Mouse (Mus musculus) CH12.LX (cell line): ENCODE results near the gene Gpr55. TPM values are rescaled to one million over a fixed set of nuclear protein-coding genes. Genes with fewer than 3 reads are reported as not detected.
A peak's percentile ranks its signal among the peaks of the same experiment; 100 is the strongest.

Experiments used
- DNase-seq: peaks from one replicate; pipeline ENCODE4 v3.0.0-alpha.2; 2013; ENCODE audit errors: extremely low read depth
- H3K27ac ChIP-seq: 2 replicates; pipeline ENCODE4 v1.5.1; 2012; ENCODE audit warnings: low read depth, mild to moderate bottlenecking, control low read depth, moderate library complexity; ENCODE audit not compliant: insufficient read depth
- H3K27me3 ChIP-seq: replicated peaks from 2 replicates; pipeline ENCODE3; 2012; ENCODE audit warnings: inconsistent platforms
- H3K36me3 ChIP-seq, 2 experiments: replicated peaks in 1 of 2; 2 replicates each; pipeline versions ENCODE3 to v1.6.1; 2012; ENCODE audit warnings: inconsistent platforms in 1 of 2, low read length in 1 of 2, mild to moderate bottlenecking in 1 of 2, mixed read lengths in 1 of 2, moderate library complexity in 1 of 2; ENCODE audit not compliant: control insufficient read depth in 1 of 2, insufficient read depth in 1 of 2
- H3K4me1 ChIP-seq, 2 experiments: 2 replicates each; pipeline ENCODE4 v1.6.1; 2012; ENCODE audit warnings: inconsistent platforms in 1 of 2, moderate library complexity in 1 of 2; ENCODE audit not compliant: insufficient read depth in 2 of 2, control insufficient read depth in 1 of 2
- H3K4me2 ChIP-seq: 2 replicates; pipeline ENCODE4 v1.6.1; 2012; ENCODE audit warnings: low read depth, mild to moderate bottlenecking, control low read depth; ENCODE audit not compliant: poor library complexity, insufficient read depth, severe bottlenecking
- H3K4me3 ChIP-seq, 3 experiments: fragments of 150-350 bp in 1 of 3; sonication (generic) in 1 of 3; replicated peaks in 1 of 3; 2 replicates each; pipeline versions ENCODE3 to v1.5.1; 2011 to 2012; ENCODE audit warnings: low read depth in 2 of 3, low read length in 2 of 3, mild to moderate bottlenecking in 2 of 3, moderate library complexity in 2 of 3, control low read depth in 1 of 3, improper control_type of control experiment in 1 of 3, inconsistent platforms in 1 of 3, mixed read lengths in 1 of 3; ENCODE audit not compliant: poor library complexity in 1 of 3
- H3K79me2 ChIP-seq: replicated peaks from 2 replicates; pipeline ENCODE4 v1.6.1; 2012; ENCODE audit warnings: mild to moderate bottlenecking, moderate library complexity; ENCODE audit not compliant: control insufficient read depth, poor library complexity, insufficient read depth, severe bottlenecking; ENCODE audit errors: extremely low read depth
- H3K9ac ChIP-seq: 2 replicates; pipeline ENCODE4 v1.6.1; 2012; ENCODE audit warnings: low read depth, mild to moderate bottlenecking, control low read depth, moderate library complexity; ENCODE audit not compliant: insufficient read depth
- H3K9me3 ChIP-seq: replicated peaks from 2 replicates; pipeline ENCODE3; 2012; ENCODE audit warnings: low read length, inconsistent platforms, mixed read lengths
- BHLHE40 ChIP-seq: IDR thresholded peaks from 2 replicates; pipeline ENCODE4 v1.6.1; 2011; ENCODE audit warnings: mild to moderate bottlenecking, low read depth, low read length, improper control_type of control experiment
- CHD1 ChIP-seq: IDR thresholded peaks from 2 replicates; pipeline ENCODE4 v1.6.1; 2012; ENCODE audit warnings: low read depth, low read length, improper control_type of control experiment, inconsistent platforms
- CHD2 ChIP-seq: IDR thresholded peaks from 2 replicates; pipeline ENCODE4 v1.6.1; 2011; ENCODE audit warnings: low read length, improper control_type of control experiment
- ELF1 ChIP-seq: IDR thresholded peaks from 2 replicates; pipeline ENCODE4 v1.6.1; 2014; ENCODE audit warnings: low read depth, mild to moderate bottlenecking, inconsistent platforms, low read length, improper control_type of control experiment
- EP300 ChIP-seq: IDR thresholded peaks from 2 replicates; pipeline ENCODE4 v1.6.1; 2011; ENCODE audit warnings: low read length, improper control_type of control experiment
- IRF4 ChIP-seq: IDR thresholded peaks from 2 replicates; pipeline ENCODE4 v1.6.1; 2014; ENCODE audit warnings: low read depth, mild to moderate bottlenecking, inconsistent platforms, low read length, improper control_type of control experiment
- JUND ChIP-seq: conservative IDR thresholded peaks from 2 replicates; pipeline ENCODE4 v1.6.1; 2011; ENCODE audit warnings: low read depth, low read length, improper control_type of control experiment
- MAFK ChIP-seq: IDR thresholded peaks from 2 replicates; pipeline ENCODE4 v1.6.1; 2011; ENCODE audit warnings: low read length, improper control_type of control experiment; ENCODE audit not compliant: insufficient replicate concordance
- MAX ChIP-seq: IDR thresholded peaks from 2 replicates; pipeline ENCODE4 v1.6.1; 2011; ENCODE audit warnings: low read length, improper control_type of control experiment
- MEF2A ChIP-seq: IDR thresholded peaks from 2 replicates; pipeline ENCODE4 v1.6.1; 2014; ENCODE audit warnings: low read depth, mild to moderate bottlenecking, inconsistent platforms, low read length, improper control_type of control experiment, borderline replicate concordance
- MXI1 ChIP-seq: IDR thresholded peaks from 2 replicates; pipeline ENCODE4 v1.6.1; 2011; ENCODE audit warnings: mild to moderate bottlenecking, low read depth, low read length, improper control_type of control experiment
- MYC ChIP-seq: IDR thresholded peaks from 2 replicates; pipeline ENCODE4 v1.6.1; 2011; ENCODE audit warnings: low read depth, mild to moderate bottlenecking, improper control_type of control experiment, low read length
- NELFE ChIP-seq: IDR thresholded peaks from 2 replicates; pipeline ENCODE4 v1.6.1; 2011; ENCODE audit warnings: low read depth, low read length, improper control_type of control experiment
- POLR2A ChIP-seq: IDR thresholded peaks from 2 replicates; pipeline ENCODE4 v1.6.1; 2011; ENCODE audit warnings: low read depth, mild to moderate bottlenecking, improper control_type of control experiment, low read length
- SIN3A ChIP-seq: IDR thresholded peaks from 2 replicates; pipeline ENCODE4 v1.6.1; 2012; ENCODE audit warnings: low read length, improper control_type of control experiment, inconsistent platforms
- TCF12 ChIP-seq: IDR thresholded peaks from 2 replicates; pipeline ENCODE4 v1.6.1; 2014; ENCODE audit warnings: low read depth, mild to moderate bottlenecking, inconsistent platforms, low read length, improper control_type of control experiment
- UBTF ChIP-seq: IDR thresholded peaks from 2 replicates; pipeline ENCODE4 v1.6.1; 2012; ENCODE audit warnings: low read depth, mild to moderate bottlenecking, inconsistent platforms, low read length, improper control_type of control experiment, moderate library complexity
- USF2 ChIP-seq: conservative IDR thresholded peaks from 2 replicates; pipeline ENCODE4 v1.6.1; 2011; ENCODE audit warnings: low read depth, low read length, improper control_type of control experiment
- ZC3H11A ChIP-seq: IDR thresholded peaks from 2 replicates; pipeline ENCODE4 v1.6.1; 2012; ENCODE audit warnings: low read depth, mild to moderate bottlenecking, inconsistent platforms, low read length, improper control_type of control experiment
- ZKSCAN1 ChIP-seq: IDR thresholded peaks from 2 replicates; pipeline ENCODE4 v1.6.1; 2012; ENCODE audit warnings: low read depth, inconsistent platforms, low read length, improper control_type of control experiment, borderline replicate concordance
- dilution Hi-C: fragments of 300-500 bp; cut with MboI; formaldehyde crosslinking; loops from 2 replicates; pipeline ENCODE4 v1.14.3; 2020; ENCODE audit warnings: low sequenced_read_pairs; ENCODE audit not compliant: extremely low pct_unique_long_range_greater_than_20kb, extremely low pct_ligation_motif_present
- in situ Hi-C: fragments of 300-500 bp; cut with MboI; formaldehyde crosslinking; loops from 3 replicates; pipeline ENCODE4 v1.14.3; 2019; ENCODE audit warnings: low sequenced_read_pairs, low pct_ligation_motif_present, low pct_unique_long_range_greater_than_20kb, mixed read lengths
- polyA plus RNA-seq: library from polyadenylated mRNA; unstranded; fragments of >175 nt; gene quantifications from 2 replicates; pipeline ENCODE4 v1.2.1, GENCODE M21; 2012; ENCODE audit warnings: low read depth; ENCODE audit not compliant: insufficient read length
- total RNA-seq, 2 experiments: library from RNA; depleted of rRNA; stranded (reverse); fragments of 300-350 nt in 1 of 2; fragments of >200 nt in 1 of 2; gene quantifications; 2 replicates each; pipeline ENCODE4 v1.2.3; 2012 to 2014

The Gpr55 gene
- total and polyA plus RNA-seq, 3 experiments: 16.4 to 24.3 (median 17.3) TPM

DNA sequence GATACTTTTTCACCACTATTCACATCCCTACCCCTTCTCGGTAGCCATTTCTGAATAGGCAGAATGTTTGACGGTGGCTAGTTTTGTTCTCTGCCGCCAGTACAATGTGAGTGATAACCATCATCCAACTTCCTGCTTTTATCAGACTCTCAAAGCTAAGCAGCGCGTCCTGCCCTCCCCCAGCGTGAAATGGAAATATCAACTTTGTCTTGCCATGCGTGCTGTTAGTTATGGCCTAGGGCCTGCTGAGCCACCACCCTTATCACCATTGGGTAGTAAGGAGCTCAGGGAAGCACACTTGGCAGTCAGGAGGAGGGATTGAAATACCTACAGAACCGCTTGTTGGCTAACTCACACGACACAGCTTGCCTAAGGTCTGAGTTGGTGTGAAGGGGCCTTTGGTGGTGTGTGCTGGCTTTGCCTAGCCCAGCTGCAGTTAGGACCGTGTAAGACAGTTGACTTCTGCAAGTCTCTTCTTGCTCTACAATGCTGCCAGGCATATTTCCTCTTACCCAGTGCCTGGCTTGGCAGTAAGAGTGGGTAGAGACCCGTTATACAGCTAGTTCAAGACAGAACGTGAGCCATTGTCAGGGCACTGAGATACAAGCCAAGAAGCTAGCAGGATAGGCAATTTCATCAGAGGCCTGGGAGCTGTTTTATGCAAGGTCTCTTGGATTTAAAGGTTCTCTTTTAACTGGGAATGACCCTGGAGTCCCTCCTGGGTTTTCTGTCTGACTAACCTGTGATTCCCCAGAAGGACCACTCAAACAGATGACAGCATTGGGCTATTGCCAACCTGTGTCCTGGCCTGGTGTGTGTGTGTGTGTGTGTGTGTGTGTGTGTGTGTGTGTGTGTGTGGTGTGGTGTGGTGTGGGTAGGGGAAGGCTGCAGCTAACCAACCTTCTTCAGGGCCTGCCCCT is 63.8 kb downstream of the Gpr55 start:
- Histone ChIP-seq H3K36me3 (peaks cover 0 to 20% of the 10 kb centered on the region in 2 experiments), H3K4me2 (peak overlapping the region; percentile 93), H3K27me3 (no peaks in the 10 kb centered on the region), H3K9ac (peak overlapping the region; percentile 86), H3K79me2 (peaks cover 50% of the 10 kb centered on the region)
- in situ Hi-C loops: no loop called here
- TF ChIP-seq SIN3A (peak; percentile 68; the same call in 1 of the 2 replicates), CHD1 (no peak), ELF1 (peak; percentile 75), NELFE (peak; percentile 27; the same call in 1 of the 2 replicates), USF2 (no peak), MEF2A (0 out of 2 replicates have a peak, but pooled peaks have one; percentile 25), ZC3H11A (no peak), CHD2 (peak; percentile 27; the same call in 1 of the 2 replicates), POLR2A (peak; percentile 44; the same call in 1 of the 2 replicates), BHLHE40 (0 out of 2 replicates have a peak, but pooled peaks have one; percentile 3), MXI1 (peak; percentile 63), EP300 (peak; percentile 11; the same call in 1 of the 2 replicates), MYC (peak; percentile 50; the same call in 1 of the 2 replicates), IRF4 (no peak; the same call in 1 of the 2 replicates), MAX (no peak; the same call in 1 of the 2 replicates), TCF12 (peak; percentile 13; the same call in 1 of the 2 replicates)
- TF ChIP-seq, all 38 proteins: peak for 11
- Histone ChIP-seq H3K9me3 (peaks cover 3% of the 10 kb centered on the region), H3K4me3 (peak overlapping the region; percentile 43 to 83 (median 67)), H3K4me1 (peaks cover 23 to 60% of the 10 kb centered on the region in 2 experiments), H3K27ac (peak overlapping the region; percentile 92)
- dilution Hi-C loops: no loop called here
- peak; percentile 87 for DNase-seq

DNA sequence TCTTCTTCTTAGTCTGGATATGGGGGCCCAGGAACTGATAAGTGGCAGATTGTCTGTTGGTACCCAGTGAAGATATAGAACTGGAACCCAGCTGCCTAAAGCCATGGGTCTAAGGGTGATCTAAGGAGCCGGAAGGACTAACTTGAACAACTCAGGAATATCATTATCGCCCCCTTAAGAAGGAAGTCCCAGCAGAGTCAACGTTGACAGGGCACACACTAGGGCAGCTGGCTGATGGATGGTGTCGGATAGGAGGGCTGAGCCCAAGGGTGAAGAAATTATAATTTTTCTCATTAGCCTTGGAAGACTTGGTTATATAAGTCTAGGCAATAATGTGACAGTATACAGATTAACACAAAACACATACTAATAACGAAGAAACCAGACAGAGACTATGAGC is 64.7 kb downstream of the Gpr55 start:
- Histone ChIP-seq H3K4me3 (peak overlapping the region; percentile 67 to 86 (median 83)), H3K4me1 (peaks cover 18 to 51% of the 10 kb centered on the region in 2 experiments)

More for the DNA sequence above, 64.7 kb downstream of the Gpr55 start:
- H3K9me3 ChIP-seq: peaks cover 3% of the 10 kb centered on the region
- H3K36me3 ChIP-seq: peaks cover 0 to 13% of the 10 kb centered on the region in 2 experiments
- peak overlapping the region; percentile 92 for H3K27ac ChIP-seq
- 0 out of 2 replicates have a peak, but pooled peaks have one; percentile 18 for TF ChIP-seq ELF1
- TF ChIP-seq POLR2A: no peak
- TF ChIP-seq JUND: no peak
- TF ChIP-seq MAFK: no peak
- peak; percentile 84 for TF ChIP-seq ZKSCAN1
- TF ChIP-seq MAX: 0 out of 2 replicates have a peak, but pooled peaks have one; percentile 7
- 0 out of 2 replicates have a peak, but pooled peaks have one; percentile 57 for TF ChIP-seq CHD1
- 0 out of 2 replicates have a peak, but pooled peaks have one; percentile 20 for TF ChIP-seq IRF4
- no peak for TF ChIP-seq BHLHE40
- 0 out of 2 replicates have a peak, but pooled peaks have one; percentile 55 for TF ChIP-seq UBTF
- dilution Hi-C loops: no loop called here
- no peaks in the 10 kb centered on the region for H3K27me3 ChIP-seq
- H3K4me2 ChIP-seq: peak overlapping the region; percentile 93
- DNase-seq: no peak
- in situ Hi-C loops: no loop called here
- peaks cover 45% of the 10 kb centered on the region for H3K79me2 ChIP-seq
- H3K9ac ChIP-seq: peak overlapping the region; percentile 86
